Mouse (Mus musculus): ENCODE measurements at regions not wholly inside any gene's neighbourhood (a gene's known extent, or its start where the extent isn't known, plus 50 kb on each side); places are given as distances from the start of the nearest gene placed in this dataset.

DNA sequence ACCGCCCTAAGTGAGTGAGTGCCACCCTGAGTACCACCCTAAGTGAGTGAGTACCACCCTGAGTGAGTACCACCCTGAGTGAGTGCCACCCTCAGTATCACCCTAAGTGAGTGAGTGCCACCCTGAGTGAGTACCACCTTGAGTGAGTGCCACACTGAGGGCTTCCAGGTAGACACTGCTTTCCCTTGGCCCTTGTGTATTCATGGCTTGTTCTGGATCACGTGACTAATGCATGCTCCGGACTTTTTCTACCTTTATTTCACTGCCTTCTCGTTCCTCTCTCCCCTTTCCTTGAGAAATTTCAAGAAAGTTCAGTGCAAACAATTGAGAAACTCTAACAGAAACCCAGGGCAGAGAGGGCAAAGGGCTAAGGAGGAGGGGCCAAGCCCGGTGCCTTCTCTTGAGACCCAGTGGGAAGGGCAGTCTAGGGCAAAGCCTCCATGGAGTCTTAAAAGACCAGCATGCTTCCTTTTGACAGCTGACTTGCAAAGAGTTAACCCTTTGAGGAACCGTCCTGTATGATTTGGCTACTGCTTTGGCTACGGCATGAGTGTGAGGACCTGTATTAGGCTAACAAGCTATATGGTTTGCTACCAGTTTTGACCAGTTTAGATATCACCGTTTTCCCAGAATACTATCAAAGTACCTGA, 787.1 kb upstream of the Car8 start:
- TF ChIP-seq POLR2A (IDR thresholded peaks at IDR 0.05; ENCODE audit: low read depth, low read length) (no peak), CTCF (IDR thresholded peaks at IDR 0.05; ENCODE audit: extremely low read depth, insufficient read length, insufficient replicate concordance, low read depth, low read length) (no peak)

Measured in small intestine, adult 2 months (tissue).